Mouse (Mus musculus): Measurements from ENCODE around the gene Rps2. TPM values are rescaled to one million over a fixed set of nuclear protein-coding genes. Genes with fewer than 3 reads are reported as not detected.
A peak's percentile ranks its signal among the peaks of the same experiment; 100 is the strongest.
"Not testable (repeated sequence)": the region's sequence is repeated elsewhere in the genome, so short reads cannot be mapped to it uniquely, and the experiment has no call there.

The Rps2 gene
- polyA plus RNA-seq, 1 experiment from 2014 or later: 1,827 TPM

GRCm38 (mm10) chr17:24716166-24716682 lies 1.7 kb upstream of the Rps2 start:
- H3K4me1 ChIP-seq (ENCODE audit: control insufficient read depth, insufficient read depth, low read length): no peaks in the 10 kb centered on the region
- no peak for ATAC-seq (ENCODE audit: low FRiP score, low TSS enrichment)
- H3K9me3 ChIP-seq (ENCODE audit: control insufficient read depth, low read length): no peaks in the 10 kb centered on the region
- H3K4me2 ChIP-seq (replicated peaks; ENCODE audit: low read depth, low read length): no peak overlapping the region
- H3K27me3 ChIP-seq (ENCODE audit: control insufficient read depth, insufficient read depth, low read length): no peaks in the 10 kb centered on the region
- H3K36me3 ChIP-seq (ENCODE audit: control insufficient read depth, insufficient read depth, low read length): peaks cover 15% of the 10 kb centered on the region
- no peak overlapping the region for H3K27ac ChIP-seq (ENCODE audit: low read depth, low read length)
- H3K4me3 ChIP-seq (ENCODE audit: low read length): no peak overlapping the region
- H3K9ac ChIP-seq (ENCODE audit: low read depth, low read length): no peak overlapping the region
- 96% methylated on average over 15 of the region's 15 CpGs for WGBS

DNA sequence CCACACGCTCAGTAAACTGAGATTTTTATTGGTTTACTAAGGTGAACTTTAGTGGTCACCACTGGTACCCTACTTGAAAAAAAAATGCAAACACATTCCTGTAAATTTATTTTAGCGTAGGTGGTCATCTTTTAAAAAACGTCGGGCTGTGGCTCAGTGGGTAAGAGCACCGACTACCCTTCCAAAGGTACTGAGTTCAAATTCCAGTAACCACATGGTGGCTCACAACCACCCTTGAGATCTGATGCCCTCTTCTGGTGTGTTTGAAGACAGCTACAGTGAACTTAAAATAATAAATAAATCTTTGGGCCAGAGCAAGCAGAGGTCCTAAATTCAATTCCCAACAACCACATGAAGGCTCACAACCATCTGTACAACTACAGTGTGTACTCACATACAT lies 1.0 kb downstream of the Rps2 start:
- WGBS: 66% methylated on average over 5 of the region's 5 CpGs
- peaks cover 30% of the 10 kb centered on the region for H3K36me3 ChIP-seq (ENCODE audit: control insufficient read depth, insufficient read depth, low read length)
- H3K27ac ChIP-seq (ENCODE audit: low read depth, low read length): not testable (repeated sequence)

GRCm38 (mm10) chr17:24719494-24720222 lies 1.7 kb downstream of the Rps2 start:
- H3K4me3 ChIP-seq (ENCODE audit: low read length): peak overlapping the region; percentile 90
- peak; percentile 97 for ATAC-seq (ENCODE audit: low FRiP score, low TSS enrichment)
- under 1% methylated on average over 61 of the region's 61 CpGs for WGBS
- peak overlapping the region; percentile 93 for H3K9ac ChIP-seq (ENCODE audit: low read depth, low read length)
- peaks cover 8% of the 10 kb centered on the region for H3K4me1 ChIP-seq (ENCODE audit: control insufficient read depth, insufficient read depth, low read length)
- no peaks in the 10 kb centered on the region for H3K9me3 ChIP-seq (ENCODE audit: control insufficient read depth, low read length)
- peak overlapping the region; percentile 91 for H3K27ac ChIP-seq (ENCODE audit: low read depth, low read length)
- peaks cover 30% of the 10 kb centered on the region for H3K36me3 ChIP-seq (ENCODE audit: control insufficient read depth, insufficient read depth, low read length)
- H3K4me2 ChIP-seq (replicated peaks; ENCODE audit: low read depth, low read length): peak overlapping the region; percentile 78
- no peaks in the 10 kb centered on the region for H3K27me3 ChIP-seq (ENCODE audit: control insufficient read depth, insufficient read depth, low read length)

More for the DNA sequence above, 1.0 kb downstream of the Rps2 start:
- H3K4me3 ChIP-seq (ENCODE audit: low read length): peak overlapping the region; percentile 90
- not testable (repeated sequence) for H3K4me1 ChIP-seq (ENCODE audit: control insufficient read depth, insufficient read depth, low read length); ATAC-seq (ENCODE audit: low FRiP score, low TSS enrichment); H3K9me3 ChIP-seq (ENCODE audit: control insufficient read depth, low read length); H3K27me3 ChIP-seq (ENCODE audit: control insufficient read depth, insufficient read depth, low read length)
- peak overlapping the region; percentile 93; the same call in 1 of the 2 replicates for H3K9ac ChIP-seq (ENCODE audit: low read depth, low read length)
- H3K4me2 ChIP-seq (replicated peaks; ENCODE audit: low read depth, low read length): peak overlapping the region; percentile 44

DNA sequence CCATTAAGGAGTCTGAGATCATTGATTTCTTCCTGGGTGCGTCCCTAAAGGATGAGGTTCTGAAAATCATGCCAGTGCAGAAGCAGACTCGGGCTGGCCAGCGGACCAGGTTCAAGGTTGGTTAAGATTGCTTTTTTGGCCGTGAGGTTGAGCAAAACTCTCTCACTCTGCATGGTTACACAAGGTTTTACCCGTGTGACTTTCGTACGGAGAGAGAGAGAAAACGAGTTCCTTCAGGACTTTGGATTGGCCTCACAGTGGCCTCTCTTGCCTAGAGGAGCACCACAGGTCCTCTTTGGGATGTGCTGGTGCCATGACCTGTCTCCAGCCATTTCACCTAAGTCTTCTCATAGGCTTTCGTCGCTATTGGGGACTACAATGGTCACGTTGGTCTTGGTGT lies 2.7 kb downstream of the Rps2 start:
- Histone ChIP-seq H3K27ac (ENCODE audit: low read depth, low read length) (peak overlapping the region; percentile 83; the same call in 1 of the 2 replicates), H3K9ac (ENCODE audit: low read depth, low read length) (peak overlapping the region; percentile 86), H3K36me3 (ENCODE audit: control insufficient read depth, insufficient read depth, low read length) (peaks cover 30% of the 10 kb centered on the region), H3K4me2 (replicated peaks; ENCODE audit: low read depth, low read length) (peak overlapping the region; percentile 78), H3K4me3 (ENCODE audit: low read length) (peak overlapping the region; percentile 90)
- WGBS: under 1% methylated on average over 10 of the region's 11 CpGs
- H3K9me3 ChIP-seq (ENCODE audit: control insufficient read depth, low read length); H3K4me1 ChIP-seq (ENCODE audit: control insufficient read depth, insufficient read depth, low read length); ATAC-seq (ENCODE audit: low FRiP score, low TSS enrichment); H3K27me3 ChIP-seq (ENCODE audit: control insufficient read depth, insufficient read depth, low read length): not testable (repeated sequence)

DNA sequence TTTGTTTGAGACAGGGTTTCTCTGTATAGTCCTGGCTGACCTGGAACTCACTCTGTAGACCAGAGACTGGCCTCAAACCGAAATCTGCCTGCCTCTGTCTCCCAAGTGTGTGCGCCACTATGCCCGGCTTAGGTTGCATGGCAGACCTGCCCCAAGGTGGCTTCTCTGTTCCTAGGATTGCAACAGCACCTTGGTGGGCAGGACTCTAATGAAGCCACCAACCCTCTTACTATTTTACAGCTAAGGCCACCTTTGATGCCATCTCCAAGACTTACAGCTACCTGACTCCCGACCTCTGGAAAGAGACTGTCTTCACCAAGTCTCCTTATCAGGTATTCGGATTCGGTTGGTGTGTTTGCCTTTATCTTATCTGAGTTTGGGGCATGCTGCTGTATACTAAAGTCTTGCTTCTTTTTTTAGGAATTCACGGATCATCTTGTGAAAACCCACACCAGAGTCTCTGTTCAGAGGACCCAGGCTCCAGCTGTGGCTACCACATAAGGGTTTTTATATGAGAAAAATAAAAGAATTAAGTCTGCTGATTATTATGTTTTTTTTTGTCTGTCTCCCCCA lies 3.6 kb downstream of the Rps2 start:
- 58% methylated on average over 7 of the region's 7 CpGs for WGBS
- H3K36me3 ChIP-seq (ENCODE audit: control insufficient read depth, insufficient read depth, low read length): peaks cover 24% of the 10 kb centered on the region
- H3K27me3 ChIP-seq (ENCODE audit: control insufficient read depth, insufficient read depth, low read length); H3K4me1 ChIP-seq (ENCODE audit: control insufficient read depth, insufficient read depth, low read length); H3K27ac ChIP-seq (ENCODE audit: low read depth, low read length); ATAC-seq (ENCODE audit: low FRiP score, low TSS enrichment); H3K9me3 ChIP-seq (ENCODE audit: control insufficient read depth, low read length): not testable (repeated sequence)
- H3K4me3 ChIP-seq (ENCODE audit: low read length): peak overlapping the region; percentile 90
- H3K9ac ChIP-seq (ENCODE audit: low read depth, low read length): peak overlapping the region; percentile 86
- H3K4me2 ChIP-seq (replicated peaks; ENCODE audit: low read depth, low read length): peak overlapping the region; percentile 78

GRCm38 (mm10) chr17:24722220-24722924 lies 4.5 kb downstream of the Rps2 start:
- Histone ChIP-seq H3K27ac (ENCODE audit: low read depth, low read length) (no peak overlapping the region), H3K4me3 (ENCODE audit: low read length) (peak overlapping the region; percentile 90), H3K4me2 (replicated peaks; ENCODE audit: low read depth, low read length) (peak overlapping the region; percentile 78), H3K36me3 (ENCODE audit: control insufficient read depth, insufficient read depth, low read length) (peaks cover 20% of the 10 kb centered on the region), H3K9ac (ENCODE audit: low read depth, low read length) (peak overlapping the region; percentile 86; the same call in 1 of the 2 replicates), H3K27me3 (ENCODE audit: control insufficient read depth, insufficient read depth, low read length) (no peaks in the 10 kb centered on the region), H3K9me3 (ENCODE audit: control insufficient read depth, low read length) (no peaks in the 10 kb centered on the region), H3K4me1 (ENCODE audit: control insufficient read depth, insufficient read depth, low read length) (peaks cover 8% of the 10 kb centered on the region)
- ATAC-seq (ENCODE audit: low FRiP score, low TSS enrichment): no peak
- WGBS: 39% methylated on average over 13 of the region's 13 CpGs

- Histone ChIP-seq H3K4me3 (ENCODE audit: low read length) (peak overlapping the region; percentile 90), H3K27me3 (ENCODE audit: control insufficient read depth, insufficient read depth, low read length) (no peaks in the 10 kb centered on the region), H3K4me2 (replicated peaks; ENCODE audit: low read depth, low read length) (peak overlapping the region; percentile 78), H3K9ac (ENCODE audit: low read depth, low read length) (peak overlapping the region; percentile 89), H3K27ac (ENCODE audit: low read depth, low read length) (peak overlapping the region; percentile 71), H3K4me1 (ENCODE audit: control insufficient read depth, insufficient read depth, low read length) (peaks cover 8% of the 10 kb centered on the region), H3K9me3 (ENCODE audit: control insufficient read depth, low read length) (no peaks in the 10 kb centered on the region), H3K36me3 (ENCODE audit: control insufficient read depth, insufficient read depth, low read length) (peaks cover 20% of the 10 kb centered on the region)
- ATAC-seq (ENCODE audit: low FRiP score, low TSS enrichment): no peak
- 3% methylated on average over 12 of the region's 12 CpGs for WGBS
Observed at GRCm38 (mm10) chr17:24723122-24723880, 5.4 kb downstream of the Rps2 start.

- Histone ChIP-seq H3K4me3 (ENCODE audit: low read length) (peak overlapping the region; percentile 90), H3K27me3 (ENCODE audit: control insufficient read depth, insufficient read depth, low read length) (no peaks in the 10 kb centered on the region), H3K36me3 (ENCODE audit: control insufficient read depth, insufficient read depth, low read length) (peaks cover 20% of the 10 kb centered on the region), H3K9me3 (ENCODE audit: control insufficient read depth, low read length) (no peaks in the 10 kb centered on the region), H3K4me2 (replicated peaks; ENCODE audit: low read depth, low read length) (peak overlapping the region; percentile 78), H3K9ac (ENCODE audit: low read depth, low read length) (peak overlapping the region; percentile 89), H3K27ac (ENCODE audit: low read depth, low read length) (peak overlapping the region; percentile 71), H3K4me1 (ENCODE audit: control insufficient read depth, insufficient read depth, low read length) (peaks cover 8% of the 10 kb centered on the region)
- peak; percentile 0; the same call in 1 of the 2 replicates for ATAC-seq (ENCODE audit: low FRiP score, low TSS enrichment)
- under 1% methylated on average over 15 of the region's 15 CpGs for WGBS
Observed at GRCm38 (mm10) chr17:24723881-24724180, 5.9 kb downstream of the Rps2 start.

All from kidney, embryonic 14.5 days (tissue).